Mouse (Mus musculus) CD8-positive naive resting alpha-beta T cell, adult 57 days (primary cell): ENCODE data around the gene Cmtm5. TPM values are rescaled to one million over a fixed set of nuclear protein-coding genes. Genes with fewer than 3 reads are reported as not detected.

ENCODE experiments used
- total RNA-seq: library from RNA; stranded (reverse); gene quantifications from one replicate; pipeline ENCODE4 v1.2.4, GENCODE M21; 2023

Gene Cmtm5
- total RNA-seq = not detected

DNA sequence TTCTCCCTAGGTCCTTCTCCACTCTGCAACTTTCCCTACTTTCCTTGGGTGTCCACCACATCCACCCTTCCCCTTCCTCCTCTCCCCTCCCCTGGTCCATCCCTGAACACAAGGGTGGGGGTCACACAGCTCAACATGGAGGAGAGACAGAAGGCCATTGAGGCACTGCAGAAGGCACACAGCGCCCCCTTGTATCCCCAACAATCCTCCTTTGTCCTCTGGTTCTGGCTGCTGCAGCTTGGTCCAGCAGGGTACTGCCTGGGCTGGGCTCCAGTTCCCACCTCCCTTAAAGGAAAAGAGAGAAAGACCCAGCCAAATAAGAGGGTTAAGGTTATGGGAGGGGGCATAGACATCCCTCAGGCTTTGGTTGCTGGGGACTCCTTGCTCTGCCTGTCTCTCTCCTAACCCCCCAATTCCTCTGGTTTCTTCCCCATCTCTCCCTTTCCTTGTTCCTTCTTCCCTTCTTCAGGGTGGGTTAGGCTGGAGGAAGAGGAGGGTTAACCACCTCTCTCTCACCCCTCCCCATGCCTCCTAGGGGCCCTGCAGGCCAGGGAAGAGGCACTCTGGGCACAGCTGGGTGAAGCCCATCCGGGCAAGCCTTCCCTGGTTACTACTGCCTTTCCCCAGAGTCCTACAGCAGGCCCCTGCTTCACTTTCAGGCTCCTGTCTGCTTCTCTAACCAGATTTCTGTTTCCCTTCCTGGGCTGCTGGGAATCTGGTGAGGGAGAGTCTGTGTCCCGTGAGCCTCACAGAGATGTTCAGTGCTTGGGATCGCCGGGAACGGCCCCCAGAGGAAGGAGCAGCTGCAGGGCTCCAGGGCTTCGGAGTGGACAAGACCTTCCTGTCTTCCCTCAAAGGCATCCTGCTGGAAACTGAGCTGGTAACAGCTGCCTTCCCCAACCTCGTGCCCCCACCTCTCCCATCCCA lies at the start of gene Cmtm5:
Gene Cmtm5, plus strand, starts transcription at position 358 of the 927 bp plus-strand sequence.

GRCm38 (mm10) chr14:54892200-54892599 lies 43.9 kb upstream of the Cmtm5 start, which contains the start of gene Pabpn1:
Gene Pabpn1, plus strand, starts transcription at chr14:54892500.

GRCm38 (mm10) chr14:54912886-54913285 lies 23.2 kb upstream of the Cmtm5 start, which contains the start of gene Slc22a17:
Gene Slc22a17, minus strand, starts transcription at chr14:54913132.

DNA sequence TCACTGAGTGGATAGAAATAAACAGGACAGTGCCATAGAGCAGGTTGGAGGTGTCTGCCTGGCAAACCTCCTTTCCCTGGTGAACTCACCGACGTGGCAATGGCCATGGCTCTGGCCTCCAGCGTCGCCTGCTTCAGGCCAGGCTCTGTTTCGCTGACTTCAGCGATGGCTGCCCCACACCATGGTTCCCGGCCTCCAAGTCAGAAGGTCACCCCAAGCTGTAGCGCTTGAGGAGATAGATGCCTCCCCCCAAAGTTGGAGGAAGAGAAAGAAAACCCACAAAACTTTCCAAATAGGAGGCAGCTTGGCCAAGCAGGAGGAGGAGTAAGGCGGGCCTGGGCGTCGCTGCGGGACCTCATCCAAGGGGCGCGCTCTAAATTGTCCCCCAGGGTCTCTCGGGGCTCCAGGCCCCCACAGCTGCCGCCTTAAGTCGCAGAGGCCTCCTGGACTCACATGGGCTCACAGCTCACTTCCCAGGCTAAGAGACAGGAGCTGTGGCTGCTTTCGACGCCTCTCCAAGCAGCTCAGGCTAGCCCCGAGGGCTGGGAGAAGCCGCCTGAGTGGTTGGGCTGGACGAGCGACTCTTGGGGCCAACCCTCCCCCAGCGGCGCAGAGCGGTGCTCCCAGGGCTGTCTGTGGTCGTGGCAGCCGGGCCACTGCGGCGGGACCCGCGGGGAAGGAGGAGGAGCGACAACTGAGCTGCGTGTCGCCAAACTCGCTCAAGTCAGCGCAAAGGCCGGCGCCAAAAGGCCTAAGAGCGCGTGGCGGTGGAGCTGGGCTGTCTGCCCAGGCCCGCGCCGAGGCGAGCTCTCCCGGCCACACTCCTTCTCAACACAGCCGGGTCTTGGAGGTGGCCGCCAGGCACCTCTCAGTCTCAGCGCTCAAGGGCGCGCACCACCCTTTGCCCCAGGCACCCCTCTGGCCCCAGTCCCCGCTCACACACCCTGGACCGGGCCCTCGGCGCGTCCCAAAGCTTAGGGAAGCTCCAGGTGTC lies 10.4 kb upstream of the Cmtm5 start, which contains the start of gene Efs:
Gene Efs, minus strand, starts transcription at position 778 of the 994 bp plus-strand sequence.

GRCm38 (mm10) chr14:54932645-54933150 lies 3.4 kb upstream of the Cmtm5 start, which contains the start of gene Il25:
Gene Il25, plus strand, starts transcription at chr14:54932695.

GRCm38 (mm10) chr14:54966320-54966977 lies 30.4 kb downstream of the Cmtm5 start, which contains the start of gene Myh6:
Gene Myh6, minus strand, starts transcription at chr14:54966927.

GRCm38 (mm10) chr14:54976633-54977032 lies 40.6 kb downstream of the Cmtm5 start, which contains the start of gene Gm17428:
Gene Gm17428, plus strand, starts transcription at chr14:54976933.

Other genes with a start within 250 kb of the Cmtm5 start
- gene Acin1, start 249.3 kb upstream of the Cmtm5 start, total RNA-seq = 537 TPM
- not detected for gene Gm29776, start 237.4 kb upstream of the Cmtm5 start, total RNA-seq
- 0.55 TPM for gene Cebpe, start 224.1 kb upstream of the Cmtm5 start, total RNA-seq
- 0.43 TPM for gene Slc7a8, start 154.3 kb upstream of the Cmtm5 start, total RNA-seq
- not detected for gene Rnf212b, start 122.1 kb upstream of the Cmtm5 start, total RNA-seq
- gene Homez, start 65.3 kb upstream of the Cmtm5 start, total RNA-seq = 6.8 TPM
- gene Ppp1r3e, start 58.7 kb upstream of the Cmtm5 start, total RNA-seq = 12.5 TPM
- 3.6 TPM for gene Bcl2l2, start 52.9 kb upstream of the Cmtm5 start, total RNA-seq
- 0.83 TPM for gene Gm20521, start 52.8 kb upstream of the Cmtm5 start, total RNA-seq
- 231 TPM for gene Pabpn1, start 43.8 kb upstream of the Cmtm5 start, total RNA-seq
- 2.8 TPM for gene Slc22a17, start 23.1 kb upstream of the Cmtm5 start, total RNA-seq
- gene Efs, start 10.1 kb upstream of the Cmtm5 start, total RNA-seq = not detected
- not detected for gene Il25, start 3.6 kb upstream of the Cmtm5 start, total RNA-seq
- gene Myh6, start 30.7 kb downstream of the Cmtm5 start, total RNA-seq = not detected
- gene Gm17428, start 40.7 kb downstream of the Cmtm5 start, total RNA-seq = not detected
- gene Myh7, start 58.4 kb downstream of the Cmtm5 start, total RNA-seq = not detected
- gene Ngdn, start 79.2 kb downstream of the Cmtm5 start, total RNA-seq = 87.3 TPM
- gene Zfhx2, start 156.1 kb downstream of the Cmtm5 start, total RNA-seq = 14.9 TPM
- 6.1 TPM for gene Thtpa, start 158.5 kb downstream of the Cmtm5 start, total RNA-seq
- gene Ap1g2, start 170.3 kb downstream of the Cmtm5 start, total RNA-seq = 131 TPM
- gene Jph4, start 180.7 kb downstream of the Cmtm5 start, total RNA-seq = not detected